Mouse (Mus musculus) liver, postnatal 0 days (tissue): ENCODE results near the gene Rapgef1. TPM values are rescaled to one million over a fixed set of nuclear protein-coding genes. Genes with fewer than 3 reads are reported as not detected.
"Not testable (repeated sequence)": the region's sequence is repeated elsewhere in the genome, so short reads cannot be mapped to it uniquely, and the experiment has no call there.

Experiments
- ATAC-seq: fragments of 200-750 bp; cut with Nextera tagmentation; 2 replicates; pipeline ENCODE4 v1.8.0; 2017; ENCODE audit warnings: mild to moderate bottlenecking, moderate library complexity
- DNase-seq: peaks from one replicate; pipeline ENCODE4 v3.0.0-alpha.2; 2016
- H3K27ac ChIP-seq: fragments of 300-500 bp; sonication (generic); 2 replicates; pipeline ENCODE4 v1.5.1; 2014; ENCODE audit warnings: antibody characterized with exemption, moderate library complexity, mild to moderate bottlenecking, low read depth
- H3K27me3 ChIP-seq: fragments of 300-500 bp; sonication (generic); 2 replicates; pipeline ENCODE4 v1.6.1; 2014; ENCODE audit warnings: low read length, control low read depth, mixed read lengths; ENCODE audit not compliant: insufficient read depth
- H3K36me3 ChIP-seq: fragments of 300-500 bp; sonication (generic); replicated peaks from 2 replicates; pipeline ENCODE4 v1.6.1; 2014; ENCODE audit warnings: mild to moderate bottlenecking, control low read depth, low read length, moderate library complexity, mixed read lengths; ENCODE audit not compliant: insufficient read depth
- H3K4me1 ChIP-seq: fragments of 300-500 bp; sonication (generic); 2 replicates; pipeline ENCODE4 v1.6.1; 2014; ENCODE audit warnings: antibody characterized with exemption, mild to moderate bottlenecking, control low read depth; ENCODE audit not compliant: insufficient read depth
- H3K4me2 ChIP-seq: fragments of 300-500 bp; sonication (generic); 2 replicates; pipeline ENCODE4 v1.6.1; 2014; ENCODE audit warnings: low read depth, mild to moderate bottlenecking, low read length, moderate library complexity, mixed read lengths
- H3K4me3 ChIP-seq: fragments of 300-500 bp; sonication (generic); 2 replicates; pipeline ENCODE4 v1.5.1; 2014; ENCODE audit warnings: low read depth, low read length
- H3K9ac ChIP-seq: fragments of 300-500 bp; sonication (generic); replicated peaks from 2 replicates; pipeline ENCODE4 v1.6.1; 2014; ENCODE audit warnings: mild to moderate bottlenecking, moderate library complexity
- H3K9me3 ChIP-seq: fragments of 300-500 bp; sonication (generic); 2 replicates; pipeline ENCODE4 v1.6.1; 2016; ENCODE audit warnings: mild to moderate bottlenecking, control low read depth, low read length, mixed read lengths
- CTCF ChIP-seq: sonication (generic); IDR thresholded peaks from 2 replicates; pipeline ENCODE4 v1.5.1; 2016; ENCODE audit warnings: antibody characterized with exemption, low read depth
- EP300 ChIP-seq: IDR thresholded peaks from 2 replicates; pipeline ENCODE4 v1.6.1; 2016; ENCODE audit warnings: antibody characterized with exemption, low read depth, mild to moderate bottlenecking
- WGBS: fragments of 180-500 bp; shearing (Covaris S2); extraction: QIAGEN DNeasy Blood & Tissue Kit; methylation state at CpG from one replicate; pipeline ENCODE4 v1.1.7; 2014; ENCODE audit not compliant: insufficient replicate concordance; 5-methylcytosine and 5-hydroxymethylcytosine counted together
- polyA plus RNA-seq: library from polyadenylated mRNA; unstranded; fragments of >200 nt; fragmentation: Nextera tagmentation; extraction: Ambion mirVana; gene quantifications from 2 replicates; pipeline ENCODE4 v1.2.1, GENCODE M21; 2015

Rapgef1 gene
- polyA plus RNA-seq, 1 experiment from 2014 or later = 4.8 TPM

- ATAC-seq (no peak), DNase-seq (no peak)
- Histone ChIP-seq H3K36me3 (peaks cover 69% of the 10 kb centered on the region), H3K9ac (no peak overlapping the region), H3K27me3 (no peaks in the 10 kb centered on the region), H3K9me3 (no peaks in the 10 kb centered on the region), H3K4me1 (no peaks in the 10 kb centered on the region), H3K27ac (no peak overlapping the region), H3K4me2 (no peak overlapping the region), H3K4me3 (no peak overlapping the region)
- TF ChIP-seq CTCF (no peak), EP300 (no peak)
- WGBS = 83% methylated on average over 6 of the region's 6 CpGs
These were observed 81.9 kb downstream of the Rapgef1 start for GRCm38 (mm10) chr2:29701393-29701792.

DNA sequence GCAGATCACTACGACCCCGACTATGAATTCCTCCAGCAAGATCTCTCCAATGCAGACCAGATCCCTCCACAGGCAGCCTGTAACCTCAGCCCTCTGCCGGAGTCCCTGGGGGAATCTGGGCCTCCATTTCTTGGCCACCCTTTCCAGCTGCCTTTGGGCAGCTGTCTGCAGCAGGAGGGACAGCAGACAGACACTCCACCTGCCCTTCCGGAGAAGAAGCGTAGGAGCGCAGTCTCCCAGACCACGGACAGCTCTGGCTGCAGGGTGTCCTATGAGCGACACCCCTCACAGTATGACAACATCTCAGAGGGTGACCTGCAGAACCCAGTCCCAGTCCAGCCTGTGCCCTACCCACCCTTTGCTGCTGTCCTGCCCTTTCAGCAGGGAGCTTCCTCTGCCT lies 82.7 kb downstream of the Rapgef1 start:
- DNase-seq (no peak), ATAC-seq (no peak)
- Histone ChIP-seq H3K36me3 (peaks cover 73% of the 10 kb centered on the region), H3K4me1 (no peaks in the 10 kb centered on the region), H3K4me3 (no peak overlapping the region), H3K4me2 (no peak overlapping the region), H3K27ac (no peak overlapping the region), H3K27me3 (no peaks in the 10 kb centered on the region), H3K9me3 (no peaks in the 10 kb centered on the region), H3K9ac (no peak overlapping the region)
- TF ChIP-seq CTCF = no peak
- no peak for TF ChIP-seq EP300
- 91% methylated on average over 8 of the region's 8 CpGs for WGBS

DNA sequence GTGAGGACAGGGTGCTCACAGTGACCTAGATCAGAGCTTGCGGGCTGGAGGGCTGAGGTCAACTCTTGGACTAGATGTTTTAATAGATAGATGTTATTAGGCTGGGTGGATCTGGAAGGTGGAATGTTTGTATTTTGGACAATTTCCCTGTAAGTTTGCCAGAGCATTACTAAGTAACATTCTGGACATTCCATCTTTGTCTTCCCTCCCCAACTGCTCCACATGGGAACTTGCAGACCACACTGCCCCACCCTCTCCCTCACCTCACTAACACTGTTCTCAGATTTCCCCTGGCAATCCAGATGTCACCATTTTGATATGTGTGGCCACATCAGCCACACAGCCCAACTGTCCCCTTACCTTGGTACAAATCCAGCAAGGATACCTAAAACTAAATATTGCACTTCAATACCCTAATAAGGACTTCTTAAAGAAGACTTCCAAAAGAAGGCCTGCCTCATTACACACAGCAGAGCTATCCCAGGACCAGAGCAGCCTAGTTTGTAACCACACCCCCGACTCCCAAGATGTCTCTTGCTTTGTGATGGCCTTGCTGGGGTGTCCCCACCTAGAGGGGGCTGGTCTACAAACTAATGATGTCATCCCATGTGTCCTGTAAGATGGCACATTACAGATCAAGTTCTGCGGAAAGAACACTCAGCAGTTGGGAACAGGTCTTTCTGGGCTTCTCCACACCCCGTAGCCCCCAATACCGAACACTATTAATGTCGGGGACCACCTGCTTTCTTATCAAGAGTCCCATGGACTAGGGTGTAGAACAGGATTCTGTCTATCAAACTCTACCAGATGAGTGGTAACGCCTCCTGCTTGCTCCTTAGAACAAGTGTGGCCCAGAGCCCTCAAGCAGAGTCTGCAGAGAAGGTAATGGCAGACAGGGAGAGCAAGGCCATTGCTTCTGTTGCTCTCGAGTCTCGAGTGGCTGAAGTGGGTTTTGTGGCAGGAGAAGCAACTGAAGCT lies 83.9 kb downstream of the Rapgef1 start:
- 72% methylated on average over 9 of the region's 9 CpGs for WGBS
- ATAC-seq = peak; percentile 41; the same call in 1 of the 2 replicates
- H3K36me3 ChIP-seq = peaks cover 71% of the 10 kb centered on the region
- H3K27ac ChIP-seq = no peak overlapping the region
- no peak for TF ChIP-seq CTCF
- no peak for TF ChIP-seq EP300
- H3K4me2 ChIP-seq = no peak overlapping the region
- H3K4me3 ChIP-seq = no peak overlapping the region
- no peaks in the 10 kb centered on the region for H3K9me3 ChIP-seq
- H3K27me3 ChIP-seq = no peaks in the 10 kb centered on the region
- DNase-seq = no peak
- no peak overlapping the region for H3K9ac ChIP-seq
- no peaks in the 10 kb centered on the region for H3K4me1 ChIP-seq

- H3K9ac ChIP-seq = no peak overlapping the region
- peaks cover 55% of the 10 kb centered on the region for H3K36me3 ChIP-seq
- H3K4me2 ChIP-seq = no peak overlapping the region
- H3K9me3 ChIP-seq = no peaks in the 10 kb centered on the region
- H3K4me1 ChIP-seq = no peaks in the 10 kb centered on the region
- 84% methylated on average over 3 of the region's 3 CpGs for WGBS
- DNase-seq (no peak), ATAC-seq (no peak)
- H3K27me3 ChIP-seq = no peaks in the 10 kb centered on the region
- TF ChIP-seq EP300 = no peak
- TF ChIP-seq CTCF = no peak
- no peak overlapping the region for H3K27ac ChIP-seq
- H3K4me3 ChIP-seq = no peak overlapping the region
These were observed 86.0 kb downstream of the Rapgef1 start for GRCm38 (mm10) chr2:29705493-29705892.

DNA sequence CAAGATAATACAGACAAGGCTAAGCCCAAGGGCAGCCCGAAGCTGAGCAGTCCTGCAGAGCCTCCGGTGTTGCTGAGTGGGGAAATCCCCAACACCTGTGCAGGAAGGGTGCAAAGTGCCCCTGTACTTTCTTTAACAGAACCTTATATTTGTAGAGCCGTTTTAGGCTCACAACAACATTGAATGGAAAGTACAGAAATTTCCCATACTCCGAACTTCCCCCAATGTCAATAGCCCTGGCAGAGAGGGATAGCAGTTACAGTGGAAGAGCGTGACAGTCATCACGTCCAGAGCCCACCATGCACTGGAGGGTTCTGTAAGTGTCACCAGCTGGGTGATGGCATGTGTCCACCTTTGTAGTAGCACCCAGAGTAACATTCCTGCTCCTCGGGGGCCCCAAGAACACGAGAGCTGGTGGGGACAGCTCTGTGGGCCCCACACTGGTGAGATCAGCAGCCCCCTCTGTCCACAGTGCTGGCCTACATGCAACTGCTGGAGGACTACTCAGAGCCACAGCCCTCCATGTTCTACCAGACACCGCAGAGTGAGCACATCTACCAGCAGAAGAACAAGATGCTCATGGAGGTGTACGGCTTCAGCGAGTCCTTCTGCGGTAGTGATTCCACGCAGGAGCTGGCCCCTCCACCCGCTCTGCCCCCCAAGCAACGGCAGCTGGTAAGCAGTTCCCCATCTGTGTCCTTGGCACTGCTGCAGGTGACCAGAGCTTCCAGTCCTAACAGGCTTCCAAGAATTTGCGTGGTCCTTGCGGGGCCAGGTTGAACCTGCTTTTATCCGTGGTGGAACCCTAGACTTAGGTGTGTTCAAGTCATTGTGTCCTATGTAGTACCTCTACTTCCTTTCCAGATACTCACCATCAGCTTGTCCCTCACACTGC lies 87.5 kb downstream of the Rapgef1 start:
- H3K4me1 ChIP-seq = no peaks in the 10 kb centered on the region
- no peak overlapping the region for H3K4me2 ChIP-seq
- no peaks in the 10 kb centered on the region for H3K27me3 ChIP-seq
- WGBS = 86% methylated on average over 18 of the region's 18 CpGs
- no peak overlapping the region for H3K27ac ChIP-seq
- ATAC-seq (no peak), DNase-seq (no peak)
- H3K9me3 ChIP-seq = no peaks in the 10 kb centered on the region
- H3K4me3 ChIP-seq = no peak overlapping the region
- TF ChIP-seq CTCF = no peak
- no peak for TF ChIP-seq EP300
- H3K36me3 ChIP-seq = peaks cover 49% of the 10 kb centered on the region
- no peak overlapping the region for H3K9ac ChIP-seq

DNA sequence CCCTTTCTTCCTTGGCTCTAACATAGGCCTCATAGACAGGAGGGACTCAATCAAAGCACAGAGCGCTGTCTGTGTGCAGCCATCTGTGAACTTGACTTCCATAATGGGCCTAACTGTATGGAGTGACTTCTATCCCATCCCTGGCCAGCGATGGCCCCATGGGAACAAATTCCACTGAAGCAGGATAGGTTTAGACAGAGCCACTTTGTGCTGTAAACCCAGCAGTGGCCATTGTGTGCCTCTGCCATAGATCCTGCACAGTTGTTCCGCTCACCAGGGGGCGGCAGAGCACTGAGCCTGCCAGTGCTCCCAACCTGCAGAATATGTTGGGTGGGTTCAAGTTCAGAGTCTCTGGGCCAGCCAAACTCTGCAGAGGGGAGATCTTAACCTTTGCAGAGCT lies 88.2 kb downstream of the Rapgef1 start:
- H3K4me3 ChIP-seq = no peak overlapping the region
- H3K9ac ChIP-seq = no peak overlapping the region
- peak; percentile 61 for TF ChIP-seq CTCF
- no peak for TF ChIP-seq EP300
- H3K4me1 ChIP-seq = no peaks in the 10 kb centered on the region
- no peaks in the 10 kb centered on the region for H3K9me3 ChIP-seq
- H3K4me2 ChIP-seq = no peak overlapping the region
- 83% methylated on average over 4 of the region's 4 CpGs for WGBS
- ATAC-seq (no peak), DNase-seq (peak; percentile 33)
- H3K36me3 ChIP-seq = peaks cover 48% of the 10 kb centered on the region
- H3K27me3 ChIP-seq = no peaks in the 10 kb centered on the region
- no peak overlapping the region for H3K27ac ChIP-seq

DNA sequence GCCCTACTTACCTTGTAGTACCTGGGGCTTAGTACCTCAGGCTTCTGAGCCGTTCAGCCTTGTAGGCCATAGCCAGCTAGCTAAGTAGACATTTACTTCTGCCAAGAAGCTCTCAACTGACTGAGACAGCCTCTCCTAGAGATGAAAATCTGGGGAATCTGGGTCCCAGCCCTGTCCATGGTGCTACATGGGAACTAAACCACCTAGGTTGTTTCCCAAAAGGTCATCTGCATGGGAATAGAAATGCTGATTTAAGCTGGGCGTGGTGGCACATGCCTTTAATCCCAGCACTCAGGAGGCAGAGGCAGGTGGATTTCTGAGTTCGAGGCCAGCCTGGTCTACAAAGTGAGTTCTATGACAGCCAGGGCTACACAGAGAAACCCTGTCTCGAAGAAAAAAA lies 88.7 kb downstream of the Rapgef1 start:
- H3K27me3 ChIP-seq, H3K4me3 ChIP-seq, H3K9me3 ChIP-seq, H3K27ac ChIP-seq, ATAC-seq, H3K9ac ChIP-seq, DNase-seq, H3K4me1 ChIP-seq, H3K4me2 ChIP-seq: not testable (repeated sequence)
- peaks cover 43% of the 10 kb centered on the region for H3K36me3 ChIP-seq
- 81% methylated on average over 4 of the region's 4 CpGs for WGBS
